Mouse (Mus musculus) G1E (cell line): ENCODE data around the gene Slc4a8. TPM values are rescaled to one million over a fixed set of nuclear protein-coding genes. Genes with fewer than 3 reads are reported as not detected.

Experiments
- ATAC-seq: 2 replicates; pipeline ENCODE4 v1.8.0; 2016; ENCODE audit warnings: mild to moderate bottlenecking; ENCODE audit not compliant: insufficient number of reproducible peaks, poor library complexity, low FRiP score, severe bottlenecking; ENCODE audit errors: extremely low read depth
- DNase-seq: peaks from one replicate; pipeline ENCODE4 v3.0.0; 2012; ENCODE audit warnings: low spot score
- H3K27me3 ChIP-seq: 2 replicates; pipeline ENCODE4 v1.6.1; 2012; ENCODE audit warnings: mild to moderate bottlenecking, low read length, inconsistent platforms; ENCODE audit not compliant: insufficient read depth
- H3K36me3 ChIP-seq: replicated peaks from 2 replicates; pipeline ENCODE3; 2012; ENCODE audit warnings: mild to moderate bottlenecking, inconsistent platforms
- H3K4me1 ChIP-seq: 2 replicates; pipeline ENCODE4 v1.6.1; 2012; ENCODE audit warnings: low read depth, low read length, inconsistent platforms, mixed read lengths; ENCODE audit not compliant: insufficient read depth
- H3K4me3 ChIP-seq: 2 replicates; pipeline ENCODE4 v1.5.1; 2012; ENCODE audit warnings: low read depth, mild to moderate bottlenecking, inconsistent platforms, low read length, moderate library complexity, mixed read lengths
- H3K9me3 ChIP-seq: replicated peaks from 2 replicates; pipeline ENCODE4 v1.6.1; 2012; ENCODE audit warnings: inconsistent platforms
- CTCF ChIP-seq: IDR thresholded peaks from 2 replicates; pipeline ENCODE4 v1.5.1; 2012; ENCODE audit warnings: low read depth, low read length, inconsistent platforms, mixed read lengths
- GATA1 ChIP-seq: IDR thresholded peaks from 2 replicates; pipeline ENCODE4 v1.6.1; 2012; ENCODE audit warnings: borderline replicate concordance, low read length, inconsistent platforms, mixed read lengths
- GATA2 ChIP-seq: IDR thresholded peaks from 2 replicates; pipeline ENCODE4 v1.6.1; 2012; ENCODE audit warnings: low read depth, low read length, inconsistent platforms, borderline replicate concordance
- POLR2AphosphoS5 ChIP-seq: IDR thresholded peaks from 2 replicates; pipeline ENCODE4 v1.6.1; 2012; ENCODE audit warnings: low read depth, low read length, inconsistent platforms; ENCODE audit not compliant: insufficient replicate concordance
- TAL1 ChIP-seq: conservative IDR thresholded peaks from 2 replicates; pipeline ENCODE4 v1.6.1; 2012; ENCODE audit warnings: low read depth, low read length, inconsistent platforms, mixed read lengths
- polyA plus RNA-seq: library from polyadenylated mRNA; stranded (reverse); fragments of >175 nt; gene quantifications from 2 replicates; pipeline ENCODE4 v1.2.3, GENCODE M21; 2012
- total RNA-seq, 2 experiments: library from RNA; stranded (forward) in 1 of 2; stranded (reverse) in 1 of 2; fragments of 200-1000 nt in 1 of 2; fragments of >200 nt in 1 of 2; fragmentation: Nextera tagmentation in 1 of 2; gene quantifications; 2 replicates each; pipeline ENCODE4 v1.2.3; 2014 to 2017

Gene Slc4a8
- total RNA-seq (2014; fragmentation: Nextera tagmentation) (not detected in 2 replicates), total RNA-seq (2017) (0.12 and 0.27 TPM in 2 replicates), polyA plus RNA-seq (not detected in 2 replicates)

- TF ChIP-seq POLR2AphosphoS5: no peak
- no peak for TF ChIP-seq GATA1
- no peak for TF ChIP-seq GATA2
- no peak for TF ChIP-seq CTCF
- no peak for ATAC-seq
- DNase-seq: no peak
- H3K27me3 ChIP-seq: peaks cover 2% of the 10 kb centered on the region; the same call in 1 of the 2 replicates
- no peak within 1 kb of the TSS for H3K4me3 ChIP-seq
- peaks cover 48% of the 10 kb centered on the region for H3K9me3 ChIP-seq
- no peaks in the 10 kb centered on the region for H3K4me1 ChIP-seq
- no peaks in the 10 kb centered on the region for H3K36me3 ChIP-seq
These were observed at the start of gene Slc4a8 for GRCm38 (mm10) chr15:100761419-100762185. Gene Slc4a8, plus strand, starts transcription at chr15:100761747.

- no peak overlapping the region for H3K4me3 ChIP-seq
- ATAC-seq (no peak), DNase-seq (no peak)
- peaks cover 7% of the 10 kb centered on the region; the same call in 1 of the 2 replicates for H3K9me3 ChIP-seq
- no peak for TF ChIP-seq CTCF
- no peak for TF ChIP-seq GATA1
- TF ChIP-seq TAL1: no peak
- no peak for TF ChIP-seq POLR2AphosphoS5
- no peak for TF ChIP-seq GATA2
- no peaks in the 10 kb centered on the region for H3K36me3 ChIP-seq
- H3K27me3 ChIP-seq: peaks cover 4% of the 10 kb centered on the region; the same call in 1 of the 2 replicates
- no peaks in the 10 kb centered on the region for H3K4me1 ChIP-seq
These were observed 47.1 kb upstream of the Slc4a8 start for GRCm38 (mm10) chr15:100714470-100714869.

DNA sequence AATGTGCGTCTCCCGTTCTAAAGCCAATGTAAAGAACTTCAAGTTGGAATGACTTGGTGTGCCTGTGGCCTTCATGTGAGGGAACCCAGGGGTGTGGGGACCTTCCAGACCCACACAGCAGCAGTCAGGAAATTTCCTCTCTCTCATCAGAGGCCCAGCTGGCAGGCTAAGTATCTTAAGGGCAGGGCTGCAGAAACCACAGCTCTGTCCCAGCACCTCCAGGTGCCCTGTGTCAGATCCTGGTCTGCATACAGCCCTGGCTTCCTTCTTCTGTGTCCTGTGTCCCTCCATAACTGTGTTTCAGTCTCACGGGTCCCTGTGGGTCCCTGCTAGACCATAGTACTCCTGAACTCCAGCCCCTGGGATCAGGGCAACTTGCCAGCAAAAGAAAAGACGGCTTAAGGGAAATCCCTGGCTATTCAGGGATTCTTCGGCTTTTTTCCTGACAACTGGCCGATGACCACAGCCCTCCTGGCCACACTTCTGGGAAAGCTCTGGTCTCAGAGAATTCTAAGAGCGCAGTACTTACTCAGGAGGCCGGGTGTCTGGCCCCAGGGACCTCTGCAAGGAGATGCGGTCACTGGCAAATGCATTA, 46.1 kb upstream of the Slc4a8 start:
- ATAC-seq: no peak
- peaks cover 7% of the 10 kb centered on the region; the same call in 1 of the 2 replicates for H3K9me3 ChIP-seq
- no peaks in the 10 kb centered on the region for H3K36me3 ChIP-seq
- no peaks in the 10 kb centered on the region for H3K4me1 ChIP-seq
- H3K27me3 ChIP-seq: peaks cover 4% of the 10 kb centered on the region; the same call in 1 of the 2 replicates
- no peak for TF ChIP-seq GATA2
- TF ChIP-seq CTCF: no peak
- no peak for TF ChIP-seq POLR2AphosphoS5
- no peak for TF ChIP-seq TAL1
- no peak for TF ChIP-seq GATA1
- no peak overlapping the region for H3K4me3 ChIP-seq
- DNase-seq: no peak

DNA sequence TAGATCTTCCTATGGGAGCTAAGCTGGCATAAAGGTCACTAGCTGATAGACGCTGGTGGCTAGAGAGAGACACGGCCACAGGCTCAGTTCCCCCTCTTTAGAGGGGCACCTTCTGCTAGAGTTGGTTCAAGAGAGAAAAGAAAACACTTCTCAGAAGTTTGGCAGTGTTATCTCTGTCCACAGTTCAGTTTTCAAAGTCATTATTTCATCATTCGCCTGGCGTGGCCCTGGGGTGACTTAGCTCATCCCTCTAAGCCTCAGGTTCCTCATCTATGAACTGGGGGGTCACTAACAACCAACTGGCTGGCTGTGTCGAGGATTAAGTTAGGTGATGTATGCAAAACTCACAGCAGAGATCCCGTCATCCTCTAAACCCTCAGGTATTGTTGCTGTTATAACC, 43.6 kb upstream of the Slc4a8 start:
- ATAC-seq (no peak), DNase-seq (no peak)
- TF ChIP-seq CTCF (no peak), GATA2 (no peak), TAL1 (no peak), POLR2AphosphoS5 (no peak)
- H3K36me3 ChIP-seq: no peaks in the 10 kb centered on the region
- peaks cover 4% of the 10 kb centered on the region; the same call in 1 of the 2 replicates for H3K27me3 ChIP-seq
- H3K4me1 ChIP-seq: no peaks in the 10 kb centered on the region
- H3K9me3 ChIP-seq: peaks cover 7% of the 10 kb centered on the region; the same call in 1 of the 2 replicates
- H3K4me3 ChIP-seq: no peak overlapping the region

DNA sequence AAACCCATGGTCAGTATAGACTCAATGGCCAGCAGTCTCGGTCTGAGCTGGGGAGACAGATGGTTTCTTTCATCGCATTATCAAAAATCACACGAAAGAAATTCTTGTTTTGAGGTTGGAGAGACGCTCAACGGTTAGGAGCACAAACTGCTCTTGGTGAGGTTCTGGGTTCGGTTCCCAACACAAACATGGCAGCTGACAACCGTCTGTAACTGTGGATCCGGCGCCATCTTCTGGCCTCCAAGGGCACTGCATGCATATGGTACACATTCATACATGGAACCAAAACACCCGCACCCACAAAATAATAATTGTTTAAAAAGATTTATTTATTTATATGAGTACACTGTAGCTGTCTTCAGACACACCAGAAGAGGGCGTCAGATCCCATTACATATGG, 43.0 kb upstream of the Slc4a8 start:
- Histone ChIP-seq H3K27me3 (peaks cover 4% of the 10 kb centered on the region; the same call in 1 of the 2 replicates), H3K4me1 (no peaks in the 10 kb centered on the region), H3K4me3 (no peak overlapping the region), H3K9me3 (peaks cover 7% of the 10 kb centered on the region; the same call in 1 of the 2 replicates), H3K36me3 (no peaks in the 10 kb centered on the region)
- no peak for DNase-seq
- no peak for TF ChIP-seq GATA2
- no peak for TF ChIP-seq GATA1
- TF ChIP-seq POLR2AphosphoS5: no peak
- TF ChIP-seq TAL1: no peak
- TF ChIP-seq CTCF: no peak
- ATAC-seq: no peak

- DNase-seq (no peak), ATAC-seq (no peak)
- no peaks in the 10 kb centered on the region for H3K4me1 ChIP-seq
- peaks cover 4% of the 10 kb centered on the region; the same call in 1 of the 2 replicates for H3K9me3 ChIP-seq
- H3K36me3 ChIP-seq: no peaks in the 10 kb centered on the region
- no peak for TF ChIP-seq TAL1
- TF ChIP-seq POLR2AphosphoS5: no peak
- TF ChIP-seq GATA2: no peak
- no peak for TF ChIP-seq CTCF
- no peak for TF ChIP-seq GATA1
- peaks cover 4% of the 10 kb centered on the region; the same call in 1 of the 2 replicates for H3K27me3 ChIP-seq
- H3K4me3 ChIP-seq: no peak overlapping the region
These were observed 42.3 kb upstream of the Slc4a8 start for GRCm38 (mm10) chr15:100719217-100719616.
